ENCODE assay signal across 8 mouse cellular contexts in genomic region chr19:53142190-53143107, GRCm38 (mm10). TPM values are rescaled to one million over a fixed set of nuclear protein-coding genes. Genes with fewer than 3 reads are reported as not detected.
DNase-seq lines count a peak whose midpoint lies in the region; ATAC-seq and TF ChIP-seq lines count a peak whose summit lies in the region.

No protein-coding gene starts in this region.

- under 1% methylated on average over 84 of the region's 84 CpGs for WGBS in bone marrow, adult 2 months
- under 1% methylated on average over 74 of the region's 84 CpGs for WGBS in embryonic facial prominence, embryonic 15.5 days
- WGBS in limb, embryonic 14.5 days: 1% methylated on average over 49 of the region's 84 CpGs
- under 1% methylated on average over 76 of the region's 84 CpGs for WGBS in midbrain, postnatal 0 days

- H3K9ac ChIP-seq in embryonic facial prominence, embryonic 15.5 days: peak overlapping the region; percentile 94
- peak overlapping the region; percentile 85 for H3K9ac ChIP-seq in limb, embryonic 14.5 days (ENCODE audit: low read depth, low read length, severe bottlenecking)
- H3K9ac ChIP-seq in midbrain, postnatal 0 days (replicated peaks; ENCODE audit: low read length, poor library complexity, severe bottlenecking): peak overlapping the region; percentile 77

- H3K27ac ChIP-seq in bone marrow, adult 2 months (ENCODE audit: control insufficient read depth, insufficient read depth, low read depth, low read length, poor library complexity): peak overlapping the region; percentile 71
- peak overlapping the region; percentile 94 for H3K27ac ChIP-seq in embryonic facial prominence, embryonic 15.5 days (replicated peaks)
- H3K27ac ChIP-seq in limb, embryonic 14.5 days (replicated peaks; ENCODE audit: low read depth, low read length): peak overlapping the region; percentile 91
- H3K27ac ChIP-seq in midbrain, postnatal 0 days (ENCODE audit: low read depth, low read length): peak overlapping the region; percentile 84

- peak overlapping the region; percentile 76 for H3K4me2 ChIP-seq in embryonic facial prominence, embryonic 15.5 days (replicated peaks)
- H3K4me2 ChIP-seq in limb, embryonic 14.5 days (replicated peaks; ENCODE audit: low read depth, low read length, severe bottlenecking): peak overlapping the region; percentile 90
- peak overlapping the region; percentile 96 for H3K4me2 ChIP-seq in midbrain, postnatal 0 days (ENCODE audit: low read depth, low read length, poor library complexity, severe bottlenecking)

- DNase-seq in 416B (ENCODE audit: low read depth): peak; percentile 100
- peak; percentile 100 for DNase-seq in heart, adult 8-10 months (ENCODE audit: low spot score)
- peak; percentile 100 for DNase-seq in kidney, adult 9 months
- peak; percentile 100 for DNase-seq in limb, embryonic 14.5 days (ENCODE audit: low spot score)
- peak; percentile 99 for DNase-seq in midbrain, postnatal 0 days (ENCODE audit: low spot score)
- peak; percentile 99 for DNase-seq in spleen, postnatal 14 days (ENCODE audit: low spot score in 2 of 2)

- no peaks in the 10 kb centered on the region for H3K9me3 ChIP-seq in embryonic facial prominence, embryonic 15.5 days (replicated peaks)
- H3K9me3 ChIP-seq in limb, embryonic 14.5 days (ENCODE audit: control insufficient read depth, low read length): no peaks in the 10 kb centered on the region
- H3K9me3 ChIP-seq in midbrain, postnatal 0 days (ENCODE audit: low read length): no peaks in the 10 kb centered on the region

- TF ChIP-seq CTCF in bone marrow, adult 2 months (IDR thresholded peaks at IDR 0.05; ENCODE audit: control insufficient read depth, insufficient read depth, low read length): peak; percentile 59
- peak; percentile 75 for TF ChIP-seq CTCF in midbrain, postnatal 0 days (IDR thresholded peaks at IDR 0.05)

- TF ChIP-seq POLR2A in bone marrow, adult 2 months (IDR thresholded peaks at IDR 0.05; ENCODE audit: borderline replicate concordance, control insufficient read depth, low read depth, low read length): peak; percentile 95
- peak; percentile 99 for TF ChIP-seq POLR2A in limb, embryonic 14.5 days (IDR thresholded peaks at IDR 0.05; ENCODE audit: borderline replicate concordance, extremely low read depth, insufficient read depth, insufficient read length)

- ATAC-seq in embryonic facial prominence, embryonic 15.5 days (ENCODE audit: insufficient number of reproducible peaks, low FRiP score, low TSS enrichment, low read depth): peak; percentile 98
- peak; percentile 96 for ATAC-seq in limb, embryonic 14.5 days (ENCODE audit: low FRiP score, low read depth)
- peak; percentile 95 for ATAC-seq in midbrain, postnatal 0 days (ENCODE audit: low FRiP score)

- H3K36me3 ChIP-seq in embryonic facial prominence, embryonic 15.5 days: no peaks in the 10 kb centered on the region
- H3K36me3 ChIP-seq in limb, embryonic 14.5 days (ENCODE audit: control insufficient read depth, insufficient read depth, low read length): no peaks in the 10 kb centered on the region
- H3K36me3 ChIP-seq in midbrain, postnatal 0 days (ENCODE audit: insufficient read depth, low read length): no peaks in the 10 kb centered on the region

- no peaks in the 10 kb centered on the region for H3K27me3 ChIP-seq in embryonic facial prominence, embryonic 15.5 days
- H3K27me3 ChIP-seq in limb, embryonic 14.5 days (ENCODE audit: control insufficient read depth, insufficient read depth, low read length): no peaks in the 10 kb centered on the region
- H3K27me3 ChIP-seq in midbrain, postnatal 0 days (ENCODE audit: insufficient read depth, low read length): no peaks in the 10 kb centered on the region

- H3K4me1 ChIP-seq in bone marrow, adult 2 months (ENCODE audit: control insufficient read depth, insufficient read depth, low read length): no peaks in the 10 kb centered on the region; the same call in 1 of the 2 replicates
- peaks cover 35% of the 10 kb centered on the region for H3K4me1 ChIP-seq in embryonic facial prominence, embryonic 15.5 days
- peaks cover 30% of the 10 kb centered on the region for H3K4me1 ChIP-seq in limb, embryonic 14.5 days (ENCODE audit: control insufficient read depth, insufficient read depth, low read length)
- H3K4me1 ChIP-seq in midbrain, postnatal 0 days (ENCODE audit: insufficient read depth, low read length): peaks cover 4% of the 10 kb centered on the region; the same call in 1 of the 2 replicates

- peak overlapping the region; percentile 90 for H3K4me3 ChIP-seq in bone marrow, adult 2 months (replicated peaks; ENCODE audit: control insufficient read depth, low read depth, low read length)
- peak overlapping the region; percentile 96 for H3K4me3 ChIP-seq in embryonic facial prominence, embryonic 15.5 days (replicated peaks)
- H3K4me3 ChIP-seq in limb, embryonic 14.5 days (replicated peaks; ENCODE audit: low read length): peak overlapping the region; percentile 95
- H3K4me3 ChIP-seq in midbrain, postnatal 0 days (ENCODE audit: low read depth, low read length): peak overlapping the region; percentile 95

RNA-seq across cellular contexts. Expression of gene Add3, which starts 2.2 kb away (rescaled TPM):
- polyA plus RNA-seq in bone marrow, adult 2 months (2011; ENCODE audit: insufficient read depth, insufficient read length, low replicate concordance, missing spikeins): 21.3 and 43.6 TPM in 2 replicates
- polyA plus RNA-seq in embryonic facial prominence, embryonic 15.5 days (2015; fragmentation: Nextera tagmentation; extraction: Ambion mirVana): 73.1 and 79.4 TPM in 2 replicates
- total RNA-seq in heart, adult 8-10 months (2022): 10 to 100 TPM; 35.7 to 51.4 (median 39.9) TPM
- polyA plus RNA-seq in limb, embryonic 14.5 days (2012; rRNA removed): 46.8 and 53.0 TPM in 2 replicates
- 89.5 and 97.3 TPM in 2 replicates for polyA plus RNA-seq in limb, embryonic 14.5 days (2014; fragmentation: Nextera tagmentation; extraction: Ambion mirVana)
- 54.6 and 61.4 TPM in 2 replicates for total RNA-seq in midbrain, postnatal 0 days (2014; rRNA removed)
- 49.1 and 51.9 TPM in 2 replicates for polyA plus RNA-seq in midbrain, postnatal 0 days (2015; fragmentation: Nextera tagmentation; extraction: Ambion mirVana)

Comparison
In these comparisons a context has a peak if more than half of its experiments do, and no peak if none do; other contexts are left out.
1. Peak in every context shown above with its lines: DNase-seq, ATAC-seq, H3K4me3 ChIP-seq and H3K27ac ChIP-seq.